Mouse (Mus musculus) gastrocnemius, adult 2 months (tissue): Measurements from ENCODE around the gene Ivns1abp. TPM values are rescaled to one million over a fixed set of nuclear protein-coding genes. Genes with fewer than 3 reads are reported as not detected.

Source experiments
- DNase-seq: peaks from one replicate; pipeline ENCODE4 v3.0.0; 2022
- H3K27ac ChIP-seq: fragments of 200-600 bp; 2 replicates; pipeline ENCODE4 v1.8.1; 2022; ENCODE audit warnings: mild to moderate bottlenecking
- H3K4me3 ChIP-seq: fragments of 200-600 bp; 2 replicates; pipeline ENCODE4 v1.8.1; 2022; ENCODE audit warnings: mild to moderate bottlenecking, moderate library complexity
- CTCF ChIP-seq: fragments of 200-600 bp; IDR thresholded peaks from 2 replicates; pipeline ENCODE4 v1.8.1; 2022; ENCODE audit warnings: antibody characterized with exemption, mild to moderate bottlenecking, moderate library complexity
- intact Hi-C: fragments of 180-260 bp; cut with DNase I; formaldehyde crosslinking; loops from one replicate; pipeline ENCODE4 v1.15.1; 2025
- total RNA-seq, 2 experiments: library from RNA; stranded (reverse); gene quantifications; 2 replicates each; pipeline ENCODE4 v1.2.3; 2021

The Ivns1abp gene
- total RNA-seq, 2 experiments from 2014 or later = 124 to 159 TPM

GRCm38 (mm10) chr1:151311379-151311778, 32.9 kb upstream of the Ivns1abp start:
- intact Hi-C loops = no loop called here
- H3K4me3 ChIP-seq = no peak overlapping the region

GRCm38 (mm10) chr1:151319267-151319666, 25.0 kb upstream of the Ivns1abp start:
- intact Hi-C loops = no loop called here
- Histone ChIP-seq H3K27ac (no peak overlapping the region), H3K4me3 (no peak overlapping the region)
- no peak for DNase-seq
- TF ChIP-seq CTCF = no peak

More at GRCm38 (mm10) chr1:151311379-151311778, 32.9 kb upstream of the Ivns1abp start:
- no peak overlapping the region for H3K27ac ChIP-seq
- DNase-seq = no peak
- no peak for TF ChIP-seq CTCF

- no peak for TF ChIP-seq CTCF
- intact Hi-C loops = no loop called here
- DNase-seq = no peak
- H3K4me3 ChIP-seq = no peak overlapping the region
- no peak overlapping the region for H3K27ac ChIP-seq
Measured at GRCm38 (mm10) chr1:151320408-151320807, 23.9 kb upstream of the Ivns1abp start.

GRCm38 (mm10) chr1:151325328-151325727, 18.9 kb upstream of the Ivns1abp start:
- H3K4me3 ChIP-seq = no peak overlapping the region
- intact Hi-C loops = no loop called here
- no peak for TF ChIP-seq CTCF
- no peak for DNase-seq
- H3K27ac ChIP-seq = no peak overlapping the region

GRCm38 (mm10) chr1:151328341-151329097, 15.8 kb upstream of the Ivns1abp start:
- Histone ChIP-seq H3K27ac (no peak overlapping the region), H3K4me3 (no peak overlapping the region)
- no peak for TF ChIP-seq CTCF
- intact Hi-C loops = no loop called here
- DNase-seq = no peak

GRCm38 (mm10) chr1:151329601-151330000, 14.7 kb upstream of the Ivns1abp start:
- no peak for TF ChIP-seq CTCF
- Histone ChIP-seq H3K4me3 (no peak overlapping the region), H3K27ac (no peak overlapping the region)
- intact Hi-C loops = no loop called here
- DNase-seq = no peak

GRCm38 (mm10) chr1:151332819-151333218, 11.5 kb upstream of the Ivns1abp start:
- no peak for DNase-seq
- TF ChIP-seq CTCF = no peak
- Histone ChIP-seq H3K4me3 (no peak overlapping the region), H3K27ac (no peak overlapping the region)
- intact Hi-C loops = no loop called here

GRCm38 (mm10) chr1:151338234-151338633, 6.0 kb upstream of the Ivns1abp start:
- H3K4me3 ChIP-seq = no peak overlapping the region
- no peak for TF ChIP-seq CTCF
- intact Hi-C loops = no loop called here
- peak overlapping the region; percentile 12 for H3K27ac ChIP-seq
- no peak for DNase-seq

- Histone ChIP-seq H3K27ac (peak overlapping the region; percentile 12), H3K4me3 (no peak overlapping the region)
- peak; percentile 19 for DNase-seq
- intact Hi-C loops = no loop called here
- TF ChIP-seq CTCF = no peak
Measured at GRCm38 (mm10) chr1:151338941-151339340, 5.3 kb upstream of the Ivns1abp start.

GRCm38 (mm10) chr1:151341321-151342044, 2.8 kb upstream of the Ivns1abp start:
- intact Hi-C loops = no loop called here
- TF ChIP-seq CTCF = no peak
- DNase-seq = no peak
- Histone ChIP-seq H3K27ac (no peak overlapping the region), H3K4me3 (no peak overlapping the region)

GRCm38 (mm10) chr1:151342311-151342710, 2.0 kb upstream of the Ivns1abp start:
- Histone ChIP-seq H3K27ac (peak overlapping the region; percentile 95), H3K4me3 (no peak overlapping the region)
- DNase-seq = no peak
- intact Hi-C loops = no loop called here
- TF ChIP-seq CTCF = no peak

GRCm38 (mm10) chr1:151342968-151343367, 1.3 kb upstream of the Ivns1abp start:
- TF ChIP-seq CTCF = no peak
- intact Hi-C loops = loop anchor here (1.0 kb wide), 1 partner anchor 264 kb away; no protein-coding TSS in a partner anchor
- Histone ChIP-seq H3K4me3 (peak overlapping the region; percentile 92), H3K27ac (peak overlapping the region; percentile 95)
- peak; percentile 18 for DNase-seq

GRCm38 (mm10) chr1:151343571-151344282, 550 bp upstream of the Ivns1abp start:
- Histone ChIP-seq H3K27ac (peak overlapping the region; percentile 95), H3K4me3 (peak overlapping the region; percentile 92)
- peak; percentile 28; the same call in 1 of the 2 replicates for TF ChIP-seq CTCF
- peak; percentile 22 for DNase-seq
- intact Hi-C loops = loop anchor here (1.0 kb wide), 1 partner anchor 264 kb away; no protein-coding TSS in a partner anchor
